ENCODE assay signal across 8 mouse cellular contexts in the genomic region with DNA sequence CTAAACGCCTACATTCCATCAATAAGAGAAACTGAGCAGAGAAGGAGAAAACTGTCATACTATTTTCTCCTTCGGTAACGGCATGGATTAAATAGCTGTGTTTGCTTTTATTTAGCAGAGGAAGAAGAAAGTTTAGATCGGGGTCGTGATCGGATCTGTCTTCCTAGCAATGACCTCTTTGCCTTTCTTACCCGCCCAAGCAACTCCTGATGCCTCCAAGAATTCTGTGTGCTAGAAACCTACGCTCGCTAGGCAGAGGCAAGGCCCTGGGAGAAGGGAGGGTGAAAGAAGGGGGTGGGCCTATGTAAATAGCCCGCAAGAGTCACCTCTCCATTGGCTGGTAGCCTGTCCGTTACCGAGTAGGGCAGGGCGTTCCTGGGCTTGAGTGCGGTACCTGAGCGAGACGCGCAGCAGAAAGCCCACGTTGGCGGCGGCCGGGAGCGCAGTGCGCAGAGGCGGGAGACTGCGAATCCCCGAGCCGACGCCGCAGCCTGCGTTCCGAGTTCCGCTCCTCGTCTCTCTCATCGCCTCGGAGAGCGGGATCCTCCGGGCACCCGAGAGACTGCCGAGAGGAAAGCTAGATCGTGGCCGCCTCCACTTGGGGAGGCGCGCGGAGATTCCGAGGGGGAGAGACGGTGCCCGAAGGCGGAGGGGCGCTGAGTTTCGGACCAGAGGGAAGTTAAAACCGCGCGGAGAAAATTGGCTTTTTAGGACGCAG. TPM values are rescaled to one million over a fixed set of nuclear protein-coding genes. Genes with fewer than 3 reads are reported as not detected.
DNase-seq lines count a peak whose midpoint lies in the region; ATAC-seq lines count a peak whose summit lies in the region.

A gene (plus strand): TSS at position 395 of the 718 bp plus-strand sequence.

- H3K27me3 ChIP-seq in intestine, embryonic 14.5 days (replicated peaks; ENCODE audit: control insufficient read depth, insufficient read depth, low read length) = peaks cover 46% of the 10 kb centered on the region

- no peaks in the 10 kb centered on the region for H3K36me3 ChIP-seq in intestine, embryonic 14.5 days (ENCODE audit: control insufficient read depth, insufficient read depth, low read length)

- peak; percentile 89 for ATAC-seq in intestine, embryonic 14.5 days (replicated peaks; ENCODE audit: low FRiP score, low TSS enrichment, low read depth)
- peak; percentile 45; the same call in 1 of the 2 replicates for ATAC-seq in megakaryocyte, adult 5-6 weeks (ENCODE audit: poor library complexity, severe bottlenecking)

- peak within 1 kb of the TSS; percentile 88 for H3K4me2 ChIP-seq in intestine, embryonic 14.5 days (ENCODE audit: low read length)

- H3K27ac ChIP-seq in intestine, embryonic 14.5 days (ENCODE audit: low read depth) = no peak within 1 kb of the TSS

- peak within 1 kb of the TSS; percentile 46 for H3K4me3 ChIP-seq in intestine, embryonic 14.5 days (ENCODE audit: low read depth, low read length)

- 0 out of 2 replicates have a peak within 1 kb of the TSS, but pooled peaks have one; percentile 25 for H3K9ac ChIP-seq in intestine, embryonic 14.5 days (ENCODE audit: low read length)

- H3K9me3 ChIP-seq in intestine, embryonic 14.5 days (ENCODE audit: control insufficient read depth, low read length) = no peaks in the 10 kb centered on the region

- peaks cover 6% of the 10 kb centered on the region; the same call in 1 of the 2 replicates for H3K4me1 ChIP-seq in intestine, embryonic 14.5 days (replicated peaks; ENCODE audit: control insufficient read depth, insufficient read depth, low read length)

- WGBS in intestine, embryonic 14.5 days = 1% methylated on average over 54 of the region's 54 CpGs

- DNase-seq in adrenal gland, postnatal 14 days = peak; percentile 80
- peak; percentile 68 for DNase-seq in embryo, embryonic 11.5 days (ENCODE audit: low read depth, low spot score)
- peak; percentile 37 to 68 for DNase-seq in gastrocnemius, postnatal 4 days (ENCODE audit: low spot score in 2 of 2)
- peak; percentile 82 for DNase-seq in intestine, embryonic 14.5 days (ENCODE audit: low spot score)
- peak; percentile 74 to 81 for DNase-seq in left cerebral cortex, adult 9 months (ENCODE audit: low spot score in 2 of 2)
- peak; percentile 72 to 85 for DNase-seq in right cerebral cortex, postnatal 36 days (ENCODE audit: low spot score in 2 of 2)
- DNase-seq in c-Kit-positive CD71-positive TER-119-positive erythroid progenitor cells, embryonic 14.5 days (ENCODE audit: low spot score) = no peak

RNA-seq across cellular contexts. Expression of the gene that starts here (rescaled TPM):
- 9.6 and 12.5 TPM in 2 replicates for total RNA-seq in adrenal gland, postnatal 14 days (2021)
- total RNA-seq in gastrocnemius, postnatal 4 days (2021) = 1 to 10 TPM; 8.6 to 8.9 TPM
- 1.7 and 1.9 TPM in 2 replicates for polyA plus RNA-seq in intestine, embryonic 14.5 days (2014; fragmentation: Nextera tagmentation; extraction: Ambion mirVana)
- 0.39 TPM in 1 of 2 replicates, not detected in the other for total RNA-seq in megakaryocyte, adult 5-6 weeks (2015)
- 0.08 TPM in 1 of 2 replicates, not detected in the other for total RNA-seq in megakaryocyte, adult 5-6 weeks (2017)

Comparison
In these comparisons a context has a peak if more than half of its experiments do, and no peak if none do; other contexts are left out.
1. Peak in ATAC-seq in megakaryocyte, adult 5-6 weeks; RNA of the gene not detected or under 1 TPM.